22 mouse cellular contexts compared by ENCODE assay signal in genomic region chrX:67821134-67821533, GRCm38 (mm10).
"Had no signal": no experiment of that assay in that cellular context is flagged by ENCODE, and none has a peak within 500 bp of the region (broad histone marks: within the 10 kb centered on the region; RNA-seq: fewer than 3 reads in every experiment).

No protein-coding gene starts in this region.

- H3K4me1 ChIP-seq: kidney, embryonic 15.5 days; limb, embryonic 12.5 days; limb, embryonic 15.5 days; liver, embryonic 15.5 days; neural tube, embryonic 13.5 days; stomach, embryonic 15.5 days had no signal

- H3K9ac ChIP-seq: kidney, embryonic 15.5 days; limb, embryonic 12.5 days; limb, embryonic 15.5 days; liver, embryonic 15.5 days; lung, embryonic 14.5 days; neural tube, embryonic 13.5 days; stomach, embryonic 15.5 days had no signal

- DNase-seq: kidney, adult 11 months; kidney, adult 8-10 months; kidney, postnatal 10 days; kidney, postnatal 36 days; left cerebral cortex, postnatal 4 days; lung, embryonic 14.5 days; lung, postnatal 14 days; lung, postnatal 4 days; retina, postnatal 1 day; right cerebral cortex, postnatal 25 days; spleen, adult 18-20 months; thymus, adult 18-20 months; thymus, postnatal 36 days had no signal

- H3K27ac ChIP-seq: kidney, embryonic 15.5 days; limb, embryonic 12.5 days; limb, embryonic 15.5 days; liver, embryonic 15.5 days; neural tube, embryonic 13.5 days; stomach, embryonic 15.5 days had no signal

- H3K36me3 ChIP-seq: kidney, embryonic 15.5 days; limb, embryonic 12.5 days; limb, embryonic 15.5 days; liver, embryonic 15.5 days; neural tube, embryonic 13.5 days; stomach, embryonic 15.5 days had no signal

- H3K4me3 ChIP-seq: kidney, embryonic 15.5 days; limb, embryonic 12.5 days; limb, embryonic 15.5 days; liver, embryonic 15.5 days; myocyte; neural tube, embryonic 13.5 days; stomach, embryonic 15.5 days had no signal

- H3K9me3 ChIP-seq: kidney, embryonic 15.5 days; limb, embryonic 12.5 days; limb, embryonic 15.5 days; liver, embryonic 15.5 days; neural tube, embryonic 13.5 days; stomach, embryonic 15.5 days had no signal

- H3K27me3 ChIP-seq: kidney, embryonic 15.5 days; limb, embryonic 12.5 days; limb, embryonic 15.5 days; liver, embryonic 15.5 days; neural tube, embryonic 13.5 days; stomach, embryonic 15.5 days had no signal

- H3K4me2 ChIP-seq: kidney, embryonic 15.5 days; limb, embryonic 12.5 days; limb, embryonic 15.5 days; liver, embryonic 15.5 days; lung, embryonic 14.5 days; midbrain, embryonic 11.5 days; neural tube, embryonic 13.5 days; stomach, embryonic 15.5 days had no signal

- ATAC-seq: midbrain, embryonic 16.5 days had no signal
